ENCODE assay signal across 26 mouse cellular contexts in the genomic region with DNA sequence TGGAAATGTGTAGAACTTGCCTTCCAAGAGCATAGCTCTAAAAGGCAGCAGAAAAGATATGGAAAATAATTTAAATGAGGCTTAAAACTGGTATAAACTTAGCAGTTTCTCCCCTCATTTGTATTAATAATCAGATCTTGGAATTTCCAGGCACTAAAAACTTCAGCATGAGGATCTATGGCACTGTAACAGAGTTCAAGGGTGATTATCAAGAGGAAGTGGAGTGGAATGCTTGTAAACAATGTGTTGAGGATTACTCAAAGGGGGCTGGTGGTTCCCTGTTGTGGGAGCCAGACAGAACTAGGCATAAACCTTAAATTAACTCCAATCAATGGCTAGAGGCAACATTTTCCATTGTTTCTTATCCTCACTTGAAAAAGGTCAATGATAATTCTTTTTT.
A peak's percentile ranks its signal among the peaks of the same experiment; 100 is the strongest.
DNase-seq lines count a peak whose midpoint lies in the region; ATAC-seq and TF ChIP-seq lines count a peak whose summit lies in the region.
"Had no signal": no experiment of that assay in that cellular context is flagged by ENCODE, and none has a peak within 500 bp of the region (broad histone marks: within the 10 kb centered on the region; RNA-seq: fewer than 3 reads in every experiment).

No protein-coding gene starts in this region.

- no peaks in the 10 kb centered on the region for H3K27me3 ChIP-seq in kidney, embryonic 14.5 days (ENCODE audit: control insufficient read depth, insufficient read depth, low read length)
- H3K27me3 ChIP-seq in kidney, postnatal 0 days (ENCODE audit: insufficient read depth, low read length), result no peaks in the 10 kb centered on the region
- H3K27me3 ChIP-seq in limb, embryonic 10.5 days (ENCODE audit: low read depth, poor library complexity, severe bottlenecking), result no peaks in the 10 kb centered on the region
- H3K27me3 ChIP-seq: embryonic facial prominence, embryonic 13.5 days; embryonic facial prominence, embryonic 15.5 days; forebrain, embryonic 12.5 days; Patski had no signal

- H3K36me3 ChIP-seq in kidney, embryonic 14.5 days (ENCODE audit: control insufficient read depth, insufficient read depth, low read length), result no peaks in the 10 kb centered on the region
- no peaks in the 10 kb centered on the region for H3K36me3 ChIP-seq in kidney, postnatal 0 days (ENCODE audit: insufficient read depth, low read length)
- H3K36me3 ChIP-seq in limb, embryonic 10.5 days, result no peaks in the 10 kb centered on the region
- H3K36me3 ChIP-seq: embryonic facial prominence, embryonic 13.5 days; embryonic facial prominence, embryonic 15.5 days; forebrain, embryonic 10.5 days; forebrain, embryonic 12.5 days had no signal

- 0 out of 2 replicates have a peak overlapping the region, but pooled peaks have one; percentile 30 for H3K27ac ChIP-seq in kidney, embryonic 14.5 days (ENCODE audit: low read depth, low read length)
- H3K27ac ChIP-seq in kidney, postnatal 0 days, result no peak overlapping the region
- H3K27ac ChIP-seq in limb, embryonic 10.5 days, result 0 out of 2 replicates have a peak overlapping the region, but pooled peaks have one; percentile 36
- no peak overlapping the region for H3K27ac ChIP-seq in left cerebral cortex, adult 2 months
- H3K27ac ChIP-seq: embryonic facial prominence, embryonic 13.5 days; embryonic facial prominence, embryonic 15.5 days; forebrain, embryonic 10.5 days; forebrain, embryonic 12.5 days had no signal

- intact Hi-C loops in left cerebral cortex, adult 2 months (cut with DNase I), result no loop called here

- no peak for ATAC-seq in kidney, embryonic 14.5 days (ENCODE audit: low FRiP score, low TSS enrichment)
- no peak for ATAC-seq in kidney, postnatal 0 days (replicated peaks; ENCODE audit: low FRiP score, low read depth)
- ATAC-seq: activated CD4-positive, CD25-positive, alpha-beta regulatory T cell, adult 4 months; forebrain, embryonic 14.5 days; forebrain, embryonic 16.5 days had no signal

- no peaks in the 10 kb centered on the region for H3K4me1 ChIP-seq in kidney, embryonic 14.5 days (ENCODE audit: control insufficient read depth, insufficient read depth, low read length)
- no peaks in the 10 kb centered on the region for H3K4me1 ChIP-seq in kidney, postnatal 0 days (replicated peaks; ENCODE audit: insufficient read depth, low read length)
- H3K4me1 ChIP-seq in limb, embryonic 10.5 days, result peaks cover 16% of the 10 kb centered on the region
- H3K4me1 ChIP-seq: embryonic facial prominence, embryonic 15.5 days; forebrain, embryonic 12.5 days had no signal

- H3K9ac ChIP-seq in kidney, embryonic 14.5 days (ENCODE audit: low read depth, low read length), result no peak overlapping the region
- H3K9ac ChIP-seq in kidney, postnatal 0 days (ENCODE audit: low read depth, low read length), result no peak overlapping the region
- H3K9ac ChIP-seq: embryonic facial prominence, embryonic 13.5 days; embryonic facial prominence, embryonic 15.5 days; forebrain, embryonic 12.5 days had no signal

- no peak for DNase-seq in kidney, postnatal 25 days
- DNase-seq in kidney, postnatal 0 days (ENCODE audit: low spot score), result peak; percentile 79
- no peak for DNase-seq in kidney, postnatal 10 days
- DNase-seq in forelimb bud, embryonic 11.5 days (ENCODE audit: low read depth, low spot score), result peak; percentile 35
- DNase-seq in limb, embryonic 10.5 days (ENCODE audit: low spot score), result no peak
- no peak for DNase-seq in adrenal gland, postnatal 25 days
- no peak for DNase-seq in left cerebral cortex, adult 2 months (ENCODE audit: extremely low spot score in 1 of 2, low spot score in 2 of 2)
- DNase-seq: adrenal gland, adult 8-10 months; adrenal gland, postnatal 14 days; cerebellum, adult 11 months; cerebellum, adult 18-20 months; cerebellum, adult 8-10 months; cerebellum, adult 9-11 months; cerebellum, postnatal 14 days; cerebellum, postnatal 36 days; embryo, embryonic 11 days had no signal

- no peak overlapping the region for H3K4me2 ChIP-seq in kidney, embryonic 14.5 days (replicated peaks; ENCODE audit: low read depth, low read length)
- no peak overlapping the region for H3K4me2 ChIP-seq in kidney, postnatal 0 days (ENCODE audit: low read length)
- H3K4me2 ChIP-seq: embryonic facial prominence, embryonic 13.5 days; embryonic facial prominence, embryonic 15.5 days; forebrain, embryonic 12.5 days had no signal

- no peak overlapping the region for H3K4me3 ChIP-seq in kidney, embryonic 14.5 days (ENCODE audit: low read length)
- no peak overlapping the region for H3K4me3 ChIP-seq in kidney, postnatal 0 days (replicated peaks; ENCODE audit: low read depth, low read length)
- no peak overlapping the region for H3K4me3 ChIP-seq in limb, embryonic 10.5 days
- H3K4me3 ChIP-seq in left cerebral cortex, adult 2 months, result no peak overlapping the region
- H3K4me3 ChIP-seq: embryonic facial prominence, embryonic 13.5 days; embryonic facial prominence, embryonic 15.5 days; erythroblast, embryonic 14.5 days; forebrain, embryonic 10.5 days; forebrain, embryonic 12.5 days had no signal

- TF ChIP-seq CTCF in kidney, postnatal 0 days (IDR thresholded peaks at IDR 0.05; ENCODE audit: low read depth), result no peak
- TF ChIP-seq CTCF in left cerebral cortex, adult 2 months (IDR thresholded peaks at IDR 0.05), result no peak

- no peaks in the 10 kb centered on the region for H3K9me3 ChIP-seq in kidney, embryonic 14.5 days (ENCODE audit: control insufficient read depth, low read length)
- H3K9me3 ChIP-seq in kidney, postnatal 0 days (replicated peaks; ENCODE audit: low read length), result no peaks in the 10 kb centered on the region
- no peaks in the 10 kb centered on the region for H3K9me3 ChIP-seq in limb, embryonic 10.5 days (replicated peaks)
- H3K9me3 ChIP-seq: embryonic facial prominence, embryonic 13.5 days; embryonic facial prominence, embryonic 15.5 days; forebrain, embryonic 10.5 days; forebrain, embryonic 12.5 days had no signal

Comparison
In these comparisons a context has a peak if more than half of its experiments do, and no peak if none do; other contexts are left out.
1. H3K27ac ChIP-seq: peak in kidney, embryonic 14.5 days (single experiment) and limb, embryonic 10.5 days (single experiment); none in kidney, postnatal 0 days (single experiment) and left cerebral cortex, adult 2 months (single experiment).
2. DNase-seq: peak in kidney, postnatal 0 days (single experiment) and forelimb bud, embryonic 11.5 days (single experiment); none in kidney, postnatal 25 days (0 of 2), kidney, postnatal 10 days (single experiment), limb, embryonic 10.5 days (single experiment), adrenal gland, postnatal 25 days (single experiment) and left cerebral cortex, adult 2 months (0 of 2).